Mouse (Mus musculus) bone marrow, adult 2 months (tissue): ENCODE data around the gene Nicn1.

Experiments
- CTCF ChIP-seq: fragments of 200-500 bp; IDR thresholded peaks from 2 replicates; pipeline ENCODE4 v1.5.1; 2011; ENCODE audit warnings: low read length, control low read depth; ENCODE audit not compliant: control insufficient read depth, insufficient read depth
- POLR2A ChIP-seq: fragments of 200-500 bp; IDR thresholded peaks from 2 replicates; pipeline ENCODE4 v1.6.1; 2011; ENCODE audit warnings: low read depth, mild to moderate bottlenecking, control low read depth, low read length, borderline replicate concordance; ENCODE audit not compliant: control insufficient read depth

GRCm38 (mm10) chr9:108343835-108344234, 53.6 kb downstream of the Nicn1 start:
- TF ChIP-seq CTCF = no peak
- no peak for TF ChIP-seq POLR2A
